Mouse (Mus musculus) kidney, postnatal 0 days (tissue): Measurements from ENCODE around the gene 6430548M08Rik. TPM values are rescaled to one million over a fixed set of nuclear protein-coding genes. Genes with fewer than 3 reads are reported as not detected.

Experiments
- ATAC-seq: fragments of 200-750 bp; cut with Nextera tagmentation; replicated peaks from 2 replicates; pipeline ENCODE4 v1.8.0; 2017; ENCODE audit warnings: low read depth, moderate number of reproducible peaks, moderate TSS enrichment, moderate library complexity; ENCODE audit not compliant: low FRiP score
- DNase-seq: peaks from one replicate; pipeline ENCODE4 v3.0.0-alpha.2; 2016; ENCODE audit warnings: low spot score
- H3K27ac ChIP-seq: fragments of 300-500 bp; sonication (generic); 2 replicates; pipeline ENCODE4 v1.5.1; 2014; ENCODE audit warnings: mild to moderate bottlenecking
- H3K27me3 ChIP-seq: fragments of 300-500 bp; sonication (generic); 2 replicates; pipeline ENCODE4 v1.6.1; 2014; ENCODE audit warnings: low read length, mixed read lengths; ENCODE audit not compliant: insufficient read depth
- H3K36me3 ChIP-seq: fragments of 300-500 bp; sonication (generic); 2 replicates; pipeline ENCODE4 v1.6.1; 2014; ENCODE audit warnings: low read length, mixed read lengths; ENCODE audit not compliant: insufficient read depth
- H3K4me1 ChIP-seq: fragments of 300-500 bp; sonication (generic); replicated peaks from 2 replicates; pipeline ENCODE4 v1.6.1; 2014; ENCODE audit warnings: antibody characterized with exemption, low read length, mixed read lengths; ENCODE audit not compliant: insufficient read depth
- H3K4me2 ChIP-seq: fragments of 300-500 bp; sonication (generic); 2 replicates; pipeline ENCODE4 v1.6.1; 2014; ENCODE audit warnings: mild to moderate bottlenecking, low read length, moderate library complexity, mixed read lengths
- H3K4me3 ChIP-seq: fragments of 300-500 bp; sonication (generic); replicated peaks from 2 replicates; pipeline ENCODE4 v1.5.1; 2014; ENCODE audit warnings: low read depth, low read length
- H3K9ac ChIP-seq: fragments of 300-500 bp; sonication (generic); 2 replicates; pipeline ENCODE4 v1.6.1; 2014; ENCODE audit warnings: low read depth, low read length
- H3K9me3 ChIP-seq: fragments of 300-500 bp; sonication (generic); replicated peaks from 2 replicates; pipeline ENCODE4 v1.6.1; 2016; ENCODE audit warnings: low read length, inconsistent platforms, mixed read lengths
- CTCF ChIP-seq: IDR thresholded peaks from 2 replicates; pipeline ENCODE4 v1.5.1; 2016; ENCODE audit warnings: antibody characterized with exemption, low read depth, mild to moderate bottlenecking, moderate library complexity
- WGBS: fragments of 180-500 bp; shearing (Covaris S2); extraction: QIAGEN DNeasy Blood & Tissue Kit; methylation state at CpG from one replicate; pipeline ENCODE4 v1.1.7; 2014; 5-methylcytosine and 5-hydroxymethylcytosine counted together
- polyA plus RNA-seq: library from polyadenylated mRNA; unstranded; fragments of >200 nt; fragmentation: Nextera tagmentation; extraction: Ambion mirVana; gene quantifications from 2 replicates; pipeline ENCODE4 v1.2.1, GENCODE M21; 2015

6430548M08Rik gene
- polyA plus RNA-seq, 1 experiment from 2014 or later: 6.9 TPM

- no peak overlapping the region for H3K27ac ChIP-seq
- no peaks in the 10 kb centered on the region for H3K9me3 ChIP-seq
- peaks cover 5% of the 10 kb centered on the region; the same call in 1 of the 2 replicates for H3K4me1 ChIP-seq
- no peak for ATAC-seq
- H3K36me3 ChIP-seq: no peaks in the 10 kb centered on the region
- DNase-seq: no peak
- WGBS: 30% methylated on average over 5 of the region's 5 CpGs
- 0 out of 2 replicates have a peak, but pooled peaks cover 3% of the 10 kb centered on the region for H3K27me3 ChIP-seq
- no peak overlapping the region for H3K4me3 ChIP-seq
- no peak overlapping the region for H3K4me2 ChIP-seq
- no peak for TF ChIP-seq CTCF
- no peak overlapping the region for H3K9ac ChIP-seq
Measured at GRCm38 (mm10) chr8:120167821-120168220, 53.9 kb downstream of the 6430548M08Rik start.

- Histone ChIP-seq H3K9ac (no peak overlapping the region), H3K36me3 (no peaks in the 10 kb centered on the region), H3K9me3 (no peaks in the 10 kb centered on the region), H3K27me3 (0 out of 2 replicates have a peak, but pooled peaks cover 3% of the 10 kb centered on the region), H3K4me2 (no peak overlapping the region), H3K4me1 (peaks cover 5% of the 10 kb centered on the region; the same call in 1 of the 2 replicates), H3K27ac (no peak overlapping the region), H3K4me3 (no peak overlapping the region)
- 52% methylated on average over 8 of the region's 8 CpGs for WGBS
- ATAC-seq (no peak), DNase-seq (no peak)
- no peak for TF ChIP-seq CTCF
Measured at GRCm38 (mm10) chr8:120169119-120169518, 55.2 kb downstream of the 6430548M08Rik start.

- Histone ChIP-seq H3K9me3 (no peaks in the 10 kb centered on the region), H3K4me3 (no peak overlapping the region), H3K4me1 (peaks cover 18% of the 10 kb centered on the region), H3K36me3 (no peaks in the 10 kb centered on the region), H3K27me3 (no peaks in the 10 kb centered on the region), H3K27ac (no peak overlapping the region), H3K9ac (no peak overlapping the region), H3K4me2 (no peak overlapping the region)
- WGBS: 81% methylated on average over 1 of the region's 1 CpGs
- DNase-seq: no peak
- no peak for TF ChIP-seq CTCF
- no peak for ATAC-seq
Measured at GRCm38 (mm10) chr8:120173195-120173594, 59.2 kb downstream of the 6430548M08Rik start.

GRCm38 (mm10) chr8:120174606-120175005, 60.7 kb downstream of the 6430548M08Rik start:
- no peak for DNase-seq
- H3K9ac ChIP-seq: no peak overlapping the region
- ATAC-seq: no peak
- H3K4me2 ChIP-seq: no peak overlapping the region
- no peaks in the 10 kb centered on the region for H3K27me3 ChIP-seq
- H3K4me3 ChIP-seq: no peak overlapping the region
- no peaks in the 10 kb centered on the region for H3K9me3 ChIP-seq
- no peak overlapping the region for H3K27ac ChIP-seq
- H3K4me1 ChIP-seq: peaks cover 13% of the 10 kb centered on the region
- 42% methylated on average over 18 of the region's 18 CpGs for WGBS
- TF ChIP-seq CTCF: no peak
- no peaks in the 10 kb centered on the region for H3K36me3 ChIP-seq

- no peak overlapping the region for H3K4me2 ChIP-seq
- H3K4me1 ChIP-seq: peaks cover 13% of the 10 kb centered on the region
- H3K27me3 ChIP-seq: no peaks in the 10 kb centered on the region
- 0 out of 2 replicates have a peak overlapping the region, but pooled peaks have one; percentile 4 for H3K9ac ChIP-seq
- H3K36me3 ChIP-seq: no peaks in the 10 kb centered on the region
- no peak for DNase-seq
- ATAC-seq: no peak
- 48% methylated on average over 4 of the region's 4 CpGs for WGBS
- no peaks in the 10 kb centered on the region for H3K9me3 ChIP-seq
- no peak overlapping the region for H3K4me3 ChIP-seq
- TF ChIP-seq CTCF: peak; percentile 9; the same call in 1 of the 2 replicates
- H3K27ac ChIP-seq: no peak overlapping the region
Measured at GRCm38 (mm10) chr8:120176605-120177004, 62.7 kb downstream of the 6430548M08Rik start.

GRCm38 (mm10) chr8:120177318-120178123, 63.6 kb downstream of the 6430548M08Rik start, which contains the start of gene Fam92b:
TSS of gene Fam92b (minus strand) at chr8:120177466.
- Histone ChIP-seq H3K9me3 (no peaks in the 10 kb centered on the region), H3K9ac (0 out of 2 replicates have a peak within 1 kb of the TSS, but pooled peaks have one; percentile 4), H3K4me1 (peaks cover 13% of the 10 kb centered on the region), H3K27me3 (no peaks in the 10 kb centered on the region), H3K27ac (no peak within 1 kb of the TSS), H3K36me3 (no peaks in the 10 kb centered on the region), H3K4me2 (peak within 1 kb of the TSS; percentile 27), H3K4me3 (no peak within 1 kb of the TSS)
- DNase-seq: peak; percentile 87
- no peak for TF ChIP-seq CTCF
- ATAC-seq: peak; percentile 62
- WGBS: 1% methylated on average over 21 of the region's 26 CpGs
